Mouse (Mus musculus): ENCODE data around the gene Nap1l5.

Nap1l5 gene

GRCm38 (mm10) chr6:58906852-58907261, at the start of gene Nap1l5:
Gene Nap1l5 (minus strand): TSS chr6:58907076.
- no peak for DNase-seq (ENCODE audit: low spot score)

DNA sequence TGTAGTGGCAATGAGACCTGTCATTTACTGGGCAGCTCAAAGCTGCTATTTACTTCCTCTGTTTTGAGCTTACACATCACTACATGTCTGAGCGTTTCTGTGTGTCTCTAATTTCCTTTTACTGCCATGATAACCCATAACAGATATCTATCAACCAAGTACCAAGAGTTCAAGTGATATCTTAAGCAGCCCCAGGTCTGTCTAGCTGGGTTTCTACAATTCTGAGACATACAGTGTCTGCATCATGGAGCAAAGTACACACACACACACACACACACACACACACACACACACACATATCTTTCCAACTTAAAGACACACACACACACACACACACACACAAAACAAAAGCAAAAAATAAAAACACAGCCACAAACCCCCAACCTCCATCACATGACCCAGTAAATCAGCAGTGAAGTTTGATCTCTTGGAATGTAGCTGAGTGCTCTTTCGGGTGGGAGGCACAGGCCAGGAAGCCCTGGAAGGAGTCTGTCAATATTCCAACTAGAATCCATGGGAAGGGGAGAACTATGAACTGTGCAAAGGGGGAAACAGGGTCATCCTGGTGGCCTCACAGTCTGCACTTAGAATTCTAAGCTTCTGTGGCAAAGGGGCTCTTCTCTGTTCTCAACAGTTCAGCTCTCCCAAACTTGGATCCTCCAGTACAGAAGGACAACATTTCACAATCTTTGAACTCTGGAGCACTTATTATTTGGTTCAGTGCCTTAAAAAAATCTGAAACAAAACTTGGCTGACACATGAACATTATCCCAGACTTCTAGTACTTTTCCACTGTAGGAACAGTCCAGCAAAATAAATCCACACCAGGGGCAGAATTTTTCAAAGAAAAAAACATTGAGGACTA, 44.5 kb upstream of the Nap1l5 start:
- DNase-seq (ENCODE audit: low spot score), result no peak

DNA sequence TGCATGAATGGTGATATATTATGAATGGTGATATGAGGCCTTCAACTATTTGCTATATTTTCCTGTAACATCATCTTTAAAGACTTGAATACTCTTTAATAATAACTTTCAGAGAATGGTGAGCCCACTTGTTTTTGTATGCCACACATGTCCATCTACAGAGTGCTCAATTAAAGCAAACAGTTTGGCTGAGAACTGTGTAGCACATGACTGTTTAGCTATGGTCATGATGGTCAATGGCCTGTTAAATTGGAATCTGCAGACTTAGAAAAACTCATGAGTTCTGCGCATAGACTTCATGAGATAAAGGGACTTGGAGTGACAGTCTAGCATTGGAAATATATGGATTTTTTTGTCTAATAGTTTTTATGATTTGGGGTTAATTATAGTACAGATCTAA, 43.5 kb upstream of the Nap1l5 start:
- DNase-seq (ENCODE audit: low spot score), result no peak

- DNase-seq (ENCODE audit: low spot score), result no peak
Measured at GRCm38 (mm10) chr6:58946840-58947239, 40.0 kb upstream of the Nap1l5 start.

DNA sequence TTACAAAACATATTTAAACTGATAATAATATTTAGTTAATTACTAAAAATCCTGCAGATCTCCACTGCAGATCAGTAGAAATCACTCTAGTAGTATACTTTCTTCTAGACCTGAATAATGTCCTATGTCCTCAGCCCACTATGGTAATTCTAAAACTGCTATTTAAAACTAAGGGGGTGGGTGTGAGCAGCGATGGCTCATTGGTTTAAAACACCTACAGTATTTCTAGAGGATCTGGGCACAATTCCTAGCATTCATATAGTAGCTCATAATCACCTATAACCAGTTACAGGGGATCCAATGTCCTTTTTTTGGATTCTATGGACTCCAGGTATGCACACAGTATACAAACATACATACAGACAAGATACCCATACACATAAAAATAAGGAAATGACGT, 39.4 kb upstream of the Nap1l5 start:
- no peak for DNase-seq (ENCODE audit: low spot score)

- DNase-seq (ENCODE audit: low spot score), result no peak
Measured at GRCm38 (mm10) chr6:58943958-58944357, 37.1 kb upstream of the Nap1l5 start.

DNA sequence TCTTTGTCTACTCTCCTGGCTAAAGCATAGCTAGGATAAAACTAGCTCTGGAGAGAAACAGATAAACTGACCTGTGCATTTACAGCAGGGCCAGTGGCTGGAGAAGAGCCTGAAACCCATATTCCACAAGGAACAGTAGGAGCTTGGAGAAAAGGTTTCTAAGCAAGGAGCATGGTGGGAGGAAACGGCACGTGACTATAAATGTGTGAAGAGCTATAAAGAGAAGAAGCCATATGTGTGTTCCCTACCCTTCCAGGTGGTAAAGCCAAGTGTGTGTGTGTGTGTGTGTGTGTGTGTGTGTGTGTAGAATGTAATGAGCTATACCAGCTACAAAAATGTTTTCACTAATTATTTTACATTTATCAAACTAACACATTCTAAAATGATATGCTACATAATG, 35.4 kb upstream of the Nap1l5 start:
- no peak for DNase-seq (ENCODE audit: low spot score)

DNA sequence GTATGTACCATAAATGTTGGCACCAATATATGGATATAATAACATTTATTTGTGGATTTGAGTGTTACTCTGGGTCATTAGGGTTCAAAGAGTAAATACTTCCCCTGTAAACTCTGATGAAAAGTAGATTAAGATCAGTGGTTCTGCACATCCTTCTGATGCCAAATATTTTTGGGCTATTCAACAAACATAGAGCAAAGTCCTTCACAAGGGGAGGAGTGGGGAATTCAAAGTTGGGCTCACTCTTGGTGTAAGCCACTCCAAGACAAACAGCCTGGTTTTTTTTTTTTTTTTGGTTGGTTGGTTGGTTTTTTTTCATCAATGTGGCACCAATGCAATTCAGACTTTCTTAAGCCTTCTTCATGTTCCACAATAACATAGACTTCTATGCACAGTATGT, 30.9 kb upstream of the Nap1l5 start:
- no peak for DNase-seq (ENCODE audit: low spot score)

- DNase-seq (ENCODE audit: low spot score), result no peak
Measured at GRCm38 (mm10) chr6:58934144-58934543, 27.3 kb upstream of the Nap1l5 start.

GRCm38 (mm10) chr6:58933189-58933913, 26.5 kb upstream of the Nap1l5 start:
- no peak for DNase-seq (ENCODE audit: low spot score)

DNA sequence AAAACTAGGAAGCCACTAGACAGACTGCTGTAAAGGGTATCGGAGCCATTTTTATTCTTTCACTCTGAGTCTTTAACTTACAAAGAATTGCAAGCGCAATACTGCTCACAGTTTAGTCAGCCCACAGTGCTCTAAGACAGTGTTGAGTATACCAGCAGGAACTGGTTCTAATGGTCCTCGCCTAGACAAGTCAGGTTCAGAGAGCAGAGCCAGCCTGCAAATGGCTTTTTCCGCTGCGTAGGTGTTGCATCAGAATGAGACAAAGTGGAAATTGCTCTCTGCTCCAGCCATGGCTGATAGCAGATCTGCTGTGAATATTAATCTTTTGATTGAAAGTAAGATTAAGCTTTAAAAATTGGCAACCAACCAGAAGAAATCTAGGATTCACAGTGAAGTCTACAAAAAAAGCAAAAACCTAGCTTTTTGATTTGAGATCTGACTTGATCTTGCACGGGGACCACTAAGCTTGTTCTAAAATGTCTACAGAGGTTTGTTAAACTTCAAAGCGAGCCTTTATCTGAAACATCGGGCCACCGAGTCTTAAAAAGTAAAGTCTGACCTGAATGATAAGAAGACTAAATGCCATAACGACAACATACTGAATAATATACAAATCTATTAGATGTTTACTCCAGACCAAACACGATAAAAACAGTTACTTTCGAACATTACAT, 25.8 kb upstream of the Nap1l5 start:
- DNase-seq (ENCODE audit: low spot score), result no peak

GRCm38 (mm10) chr6:58931149-58931548, 24.3 kb upstream of the Nap1l5 start:
- DNase-seq (ENCODE audit: low spot score), result no peak

GRCm38 (mm10) chr6:58929911-58930431, 23.1 kb upstream of the Nap1l5 start:
- no peak for DNase-seq (ENCODE audit: low spot score)

DNA sequence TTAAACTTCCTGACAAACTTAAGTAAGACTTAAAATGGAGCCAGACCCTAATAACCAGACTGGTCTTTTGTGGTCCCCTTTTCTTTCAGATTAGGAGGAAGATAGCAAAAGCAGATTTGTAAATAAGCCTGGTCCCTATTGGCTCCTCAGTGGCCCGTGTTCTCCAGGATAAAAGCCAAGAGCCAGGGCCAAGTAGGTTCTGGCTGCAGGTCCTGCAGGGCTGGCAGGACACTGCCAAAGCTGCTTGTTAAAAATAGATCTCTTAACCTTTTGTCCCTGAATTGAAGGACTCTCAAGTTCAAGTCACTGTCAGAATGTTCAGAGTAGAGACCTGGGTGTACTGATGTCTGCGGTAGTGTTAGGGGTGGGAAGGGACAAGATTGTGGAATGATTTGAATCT, 21.0 kb upstream of the Nap1l5 start:
- DNase-seq (ENCODE audit: low spot score), result no peak

GRCm38 (mm10) chr6:58922511-58922910, 15.6 kb upstream of the Nap1l5 start:
- DNase-seq (ENCODE audit: low spot score), result no peak

GRCm38 (mm10) chr6:58921623-58922022, 14.7 kb upstream of the Nap1l5 start:
- no peak for DNase-seq (ENCODE audit: low spot score)

GRCm38 (mm10) chr6:58920735-58921134, 13.9 kb upstream of the Nap1l5 start:
- DNase-seq (ENCODE audit: low spot score), result no peak

DNA sequence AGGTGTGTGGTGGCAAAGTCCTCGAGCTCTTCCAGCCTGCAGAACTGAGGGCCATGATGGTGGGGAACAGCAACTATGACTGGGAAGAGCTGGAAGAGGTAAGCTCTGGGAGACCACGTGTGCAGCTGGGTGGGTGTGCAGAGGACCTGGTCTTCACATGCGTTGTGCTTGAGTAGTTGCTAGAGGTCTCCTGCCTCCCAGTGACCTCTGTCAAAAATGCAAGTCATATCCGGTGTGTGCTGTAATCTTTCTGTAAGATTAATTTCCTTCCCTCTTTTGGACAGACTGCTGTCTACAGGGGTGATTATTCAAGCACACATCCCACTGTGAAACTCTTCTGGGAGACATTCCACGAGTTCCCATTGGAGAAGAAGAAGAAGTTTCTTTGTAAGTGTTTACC, 9.6 kb upstream of the Nap1l5 start:
- no peak for DNase-seq (ENCODE audit: low spot score)

DNA sequence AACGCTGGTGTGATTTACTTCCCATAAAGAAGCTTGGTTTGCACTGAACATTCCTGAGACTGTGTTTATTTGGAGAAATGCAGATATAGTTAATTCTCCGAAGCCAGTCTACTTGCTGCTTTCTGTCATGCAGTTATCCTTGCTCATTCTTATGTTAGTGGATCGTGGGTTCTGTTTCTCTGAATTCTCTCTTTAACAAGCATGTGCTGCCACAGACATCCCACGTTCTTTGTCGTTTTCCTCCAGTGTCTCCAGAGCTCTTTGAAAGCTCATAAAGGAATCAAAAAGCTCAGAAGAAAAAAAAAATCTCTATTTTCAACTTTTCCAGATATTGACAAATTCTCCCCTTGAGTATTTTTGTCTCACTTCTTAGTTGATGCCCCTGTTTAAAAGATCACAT, 7.1 kb upstream of the Nap1l5 start:
- no peak for DNase-seq (ENCODE audit: low spot score)

DNA sequence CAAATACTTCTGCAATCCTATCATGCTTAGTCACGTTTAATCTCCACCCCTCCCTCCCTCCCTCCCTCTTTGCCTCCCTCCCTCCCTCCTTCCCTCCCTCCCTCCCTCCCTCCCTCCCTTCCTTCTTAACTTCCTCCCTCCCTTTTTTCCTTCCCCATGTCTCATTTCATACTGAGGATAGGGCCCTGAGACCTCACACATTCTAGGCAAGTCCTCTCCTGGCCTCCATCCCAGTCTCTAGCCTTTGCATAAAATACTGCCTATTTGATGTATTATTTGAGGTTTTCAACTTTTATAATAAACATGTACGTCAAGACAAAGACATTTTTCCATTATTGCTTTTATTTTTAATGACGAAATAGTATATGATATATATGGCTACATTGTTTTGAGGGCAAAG, 6.7 kb upstream of the Nap1l5 start:
- DNase-seq (ENCODE audit: low spot score), result no peak

DNA sequence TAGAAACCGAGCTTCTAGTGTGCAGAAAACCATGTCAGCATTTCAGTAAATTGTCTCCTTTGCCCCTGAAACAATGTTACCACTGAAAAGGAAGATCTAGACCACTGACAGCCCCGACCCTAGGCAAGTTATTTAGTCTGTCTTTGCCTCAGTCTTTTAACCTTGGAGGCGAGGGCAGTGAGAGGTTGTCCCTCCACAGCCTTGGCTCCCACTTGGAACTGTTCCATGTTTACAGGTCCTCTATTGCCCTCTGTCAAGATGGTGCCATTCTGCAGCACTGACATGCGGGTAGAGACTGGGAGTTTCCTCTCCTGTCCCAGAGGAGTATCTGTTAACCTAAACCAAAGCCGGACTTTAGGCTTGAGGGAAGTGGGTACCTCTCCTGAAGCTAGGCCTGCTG, 6.0 kb upstream of the Nap1l5 start:
- DNase-seq (ENCODE audit: low spot score), result no peak

- DNase-seq (ENCODE audit: low spot score), result no peak
Measured at GRCm38 (mm10) chr6:58907791-58908190, 915 bp upstream of the Nap1l5 start.

- DNase-seq (ENCODE audit: low spot score), result no peak
Measured at GRCm38 (mm10) chr6:58907336-58907735, 460 bp upstream of the Nap1l5 start.
